Mouse (Mus musculus) forebrain, embryonic 10.5 days (tissue): ENCODE measurements at regions not wholly inside any gene's neighbourhood (a gene's known extent, or its start where the extent isn't known, plus 50 kb on each side); places are given as distances from the start of the nearest gene placed in this dataset.
"Not testable (repeated sequence)": the region's sequence is repeated elsewhere in the genome, so short reads cannot be mapped to it uniquely, and the experiment has no call there.

ENCODE experiments used
- DNase-seq: peaks from one replicate; pipeline ENCODE4 v3.0.0-alpha.2; 2017; ENCODE audit warnings: low spot score; ENCODE audit errors: extremely low spot score
- H3K27ac ChIP-seq: fragments of 300-500 bp; sonication (generic); 2 replicates; pipeline ENCODE4 v1.5.1; 2016; ENCODE audit warnings: mild to moderate bottlenecking
- H3K27me3 ChIP-seq: fragments of 300-500 bp; sonication (generic); 2 replicates; pipeline ENCODE4 v1.6.1; 2016; ENCODE audit warnings: mild to moderate bottlenecking; ENCODE audit not compliant: poor library complexity, severe bottlenecking
- H3K36me3 ChIP-seq: fragments of 300-500 bp; sonication (generic); replicated peaks from 2 replicates; pipeline ENCODE4 v1.6.1; 2016; ENCODE audit warnings: mild to moderate bottlenecking, moderate library complexity
- H3K4me1 ChIP-seq: fragments of 300-500 bp; sonication (generic); 2 replicates; pipeline ENCODE4 v1.6.1; 2016
- H3K4me3 ChIP-seq: fragments of 300-500 bp; sonication (generic); 2 replicates; pipeline ENCODE4 v1.5.1; 2016; ENCODE audit warnings: mild to moderate bottlenecking, moderate library complexity
- H3K9me3 ChIP-seq: fragments of 300-500 bp; sonication (generic); 2 replicates; pipeline ENCODE4 v1.6.1; 2016; ENCODE audit warnings: mild to moderate bottlenecking, moderate library complexity
- WGBS: fragments of 180-500 bp; shearing (Covaris S2); methylation state at CpG from one replicate; pipeline ENCODE4 v1.1.7; 2016; 5-methylcytosine and 5-hydroxymethylcytosine counted together

GRCm38 (mm10) chr12:18327136-18327535 is 187.2 kb upstream of the 5730507C01Rik start:
- not testable (repeated sequence) for H3K4me1 ChIP-seq, H3K27me3 ChIP-seq, H3K4me3 ChIP-seq, H3K27ac ChIP-seq, H3K36me3 ChIP-seq, DNase-seq
- H3K9me3 ChIP-seq: peaks cover 88% of the 10 kb centered on the region
- WGBS: 90% methylated on average over 2 of the region's 2 CpGs

- WGBS: 82% methylated on average over 1 of the region's 1 CpGs
- DNase-seq: not testable (repeated sequence)
These were observed 167.6 kb upstream of the 5730507C01Rik start for GRCm38 (mm10) chr12:18346692-18347091.

DNA sequence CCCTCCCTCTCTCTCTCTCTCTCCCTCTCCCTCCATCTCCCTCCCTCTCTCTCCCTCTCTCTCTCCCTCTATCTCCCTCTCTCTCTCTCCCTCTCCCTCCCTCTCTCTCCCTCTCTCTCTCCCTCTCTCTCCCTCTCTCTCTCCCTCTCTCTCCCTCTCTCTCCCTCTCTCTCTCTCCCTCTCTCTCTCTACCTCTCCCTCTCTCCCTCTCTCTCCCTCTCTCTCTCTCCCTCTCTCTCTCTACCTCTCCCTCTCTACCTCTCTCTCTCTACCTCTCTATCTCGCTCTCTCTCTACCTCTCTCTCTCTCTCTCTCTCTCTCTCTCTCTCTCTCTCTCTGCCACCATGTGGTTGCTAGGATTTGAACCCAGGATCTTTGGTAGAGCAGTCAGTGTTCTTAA is 167.2 kb upstream of the 5730507C01Rik start:
- WGBS: 60% methylated on average over 1 of the region's 1 CpGs
- not testable (repeated sequence) for DNase-seq

More at GRCm38 (mm10) chr12:18346692-18347091, 167.6 kb upstream of the 5730507C01Rik start:
- not testable (repeated sequence) for H3K4me1 ChIP-seq, H3K27me3 ChIP-seq, H3K27ac ChIP-seq, H3K36me3 ChIP-seq, H3K4me3 ChIP-seq
- peaks cover 49% of the 10 kb centered on the region for H3K9me3 ChIP-seq

DNA sequence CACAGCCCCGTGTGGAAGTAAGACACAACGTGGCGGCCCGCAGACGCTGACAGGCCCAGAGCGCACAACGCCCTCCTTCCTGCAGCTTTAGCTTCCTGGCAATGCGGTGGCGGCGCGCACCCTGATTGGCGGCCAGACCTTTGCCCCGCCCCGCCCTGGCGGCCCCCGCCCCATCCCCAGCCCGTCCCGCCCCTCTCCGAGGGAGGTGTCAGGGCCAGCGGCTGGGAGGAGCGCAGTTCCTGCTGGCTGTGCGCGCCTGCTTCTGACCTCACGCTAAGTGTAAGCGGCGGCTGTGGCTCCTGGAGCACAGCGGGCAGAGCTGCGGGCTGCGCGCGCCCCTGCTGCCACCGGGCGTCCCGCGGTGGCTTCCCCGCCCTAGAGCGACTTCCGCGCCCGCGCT is 127.1 kb upstream of the 5730507C01Rik start:
- WGBS: 17% methylated on average over 41 of the region's 41 CpGs
- H3K27ac ChIP-seq: no peak overlapping the region
- H3K4me3 ChIP-seq: no peak overlapping the region
- no peak for DNase-seq
- H3K4me1 ChIP-seq: no peaks in the 10 kb centered on the region
- H3K27me3 ChIP-seq: no peaks in the 10 kb centered on the region
- no peaks in the 10 kb centered on the region for H3K36me3 ChIP-seq
- H3K9me3 ChIP-seq: peaks cover 78% of the 10 kb centered on the region

More for the DNA sequence above, 167.2 kb upstream of the 5730507C01Rik start:
- not testable (repeated sequence) for H3K4me3 ChIP-seq, H3K4me1 ChIP-seq, H3K36me3 ChIP-seq, H3K27me3 ChIP-seq, H3K27ac ChIP-seq
- peaks cover 49% of the 10 kb centered on the region for H3K9me3 ChIP-seq

DNA sequence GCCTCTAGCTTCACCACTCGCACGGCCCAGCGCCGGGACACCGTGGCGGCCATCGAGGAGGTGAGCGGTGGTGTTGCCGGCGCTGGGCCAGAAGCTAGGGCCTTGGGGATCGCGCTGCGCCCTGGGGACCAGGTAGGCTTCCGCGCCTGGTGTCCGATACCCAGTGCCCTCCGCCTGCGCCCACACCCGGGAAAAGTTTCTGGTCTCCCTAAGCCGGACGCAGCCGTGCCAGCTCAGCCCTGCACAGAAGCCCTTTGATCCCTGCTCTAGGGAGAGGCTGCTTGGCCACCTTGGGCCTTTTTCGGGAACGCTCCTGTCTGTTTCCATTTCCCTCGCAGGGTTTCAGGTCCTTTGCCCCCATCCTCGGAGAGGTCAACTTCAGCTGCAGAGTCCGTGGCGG is 126.5 kb upstream of the 5730507C01Rik start:
- no peaks in the 10 kb centered on the region for H3K36me3 ChIP-seq
- no peaks in the 10 kb centered on the region for H3K4me1 ChIP-seq
- 38% methylated on average over 28 of the region's 28 CpGs for WGBS
- H3K27me3 ChIP-seq: no peaks in the 10 kb centered on the region
- DNase-seq: no peak
- peaks cover 78% of the 10 kb centered on the region for H3K9me3 ChIP-seq
- no peak overlapping the region for H3K4me3 ChIP-seq
- H3K27ac ChIP-seq: no peak overlapping the region
